Mouse (Mus musculus) thymus, adult 2 months (tissue): ENCODE results near the gene Tspan5. TPM values are rescaled to one million over a fixed set of nuclear protein-coding genes. Genes with fewer than 3 reads are reported as not detected.

Experiments
- DNase-seq: peaks from one replicate; pipeline ENCODE4 v3.0.0; 2021
- H3K27ac ChIP-seq: fragments of 200-500 bp; 2 replicates; pipeline ENCODE4 v1.5.1; 2012; ENCODE audit warnings: low read length, control low read depth; ENCODE audit not compliant: control insufficient read depth, insufficient read depth
- H3K27me3 ChIP-seq: fragments of 200-500 bp; 2 replicates; pipeline ENCODE4 v1.6.1; 2012; ENCODE audit warnings: mild to moderate bottlenecking, low read length, moderate library complexity, mixed read lengths; ENCODE audit not compliant: control insufficient read depth, insufficient read depth
- H3K36me3 ChIP-seq: fragments of 200-500 bp; 2 replicates; pipeline ENCODE4 v1.6.1; 2012; ENCODE audit warnings: mild to moderate bottlenecking, low read length, moderate library complexity; ENCODE audit not compliant: control insufficient read depth, insufficient read depth
- H3K4me1 ChIP-seq: fragments of 200-500 bp; replicated peaks from 2 replicates; pipeline ENCODE4 v1.6.1; 2012; ENCODE audit warnings: low read length; ENCODE audit not compliant: control insufficient read depth, insufficient read depth
- H3K4me3 ChIP-seq: fragments of 200-500 bp; 2 replicates; pipeline ENCODE4 v1.5.1; 2012; ENCODE audit warnings: mild to moderate bottlenecking, low read length, control low read depth, moderate library complexity; ENCODE audit not compliant: control insufficient read depth, insufficient read depth
- CTCF ChIP-seq: fragments of 200-500 bp; IDR thresholded peaks from 2 replicates; pipeline ENCODE4 v1.5.1; 2012; ENCODE audit warnings: mild to moderate bottlenecking, control low read depth, low read length, moderate library complexity, borderline replicate concordance; ENCODE audit not compliant: control insufficient read depth, poor library complexity, insufficient read depth; ENCODE audit errors: extremely low read depth
- POLR2A ChIP-seq: fragments of 200-500 bp; IDR thresholded peaks from 2 replicates; pipeline ENCODE4 v1.6.1; 2012; ENCODE audit warnings: mild to moderate bottlenecking, low read length, control low read depth, moderate library complexity; ENCODE audit not compliant: control insufficient read depth, poor library complexity, insufficient read depth; ENCODE audit errors: extremely low read depth
- WGBS: fragments of 180-500 bp; shearing (Covaris S2); methylation state at CpG from one replicate; pipeline ENCODE4 v1.1.7; 2018; 5-methylcytosine and 5-hydroxymethylcytosine counted together
- polyA plus RNA-seq: library from polyadenylated mRNA; depleted of rRNA; stranded (reverse); fragments of >200 nt; gene quantifications from 2 replicates; pipeline ENCODE4 v1.2.3, GENCODE M21; 2012

Gene Tspan5
- polyA plus RNA-seq, 1 experiment = 15.9 TPM

GRCm38 (mm10) chr3:138845820-138846219 is 103.8 kb downstream of the Tspan5 start:
- 96% methylated on average over 1 of the region's 1 CpGs for WGBS
- Histone ChIP-seq H3K27me3 (no peaks in the 10 kb centered on the region), H3K4me1 (peaks cover 4% of the 10 kb centered on the region), H3K4me3 (no peak overlapping the region), H3K27ac (no peak overlapping the region), H3K36me3 (no peaks in the 10 kb centered on the region)
- no peak for TF ChIP-seq CTCF
- no peak for TF ChIP-seq POLR2A
- DNase-seq = no peak

GRCm38 (mm10) chr3:138847809-138848208 is 105.8 kb downstream of the Tspan5 start:
- no peak for TF ChIP-seq CTCF
- TF ChIP-seq POLR2A = no peak
- Histone ChIP-seq H3K36me3 (no peaks in the 10 kb centered on the region), H3K4me1 (peaks cover 7% of the 10 kb centered on the region), H3K27me3 (no peaks in the 10 kb centered on the region), H3K27ac (no peak overlapping the region), H3K4me3 (no peak overlapping the region)
- no peak for DNase-seq
- 95% methylated on average over 3 of the region's 3 CpGs for WGBS

GRCm38 (mm10) chr3:138849755-138850301 is 107.8 kb downstream of the Tspan5 start:
- no peak for DNase-seq
- no peak overlapping the region for H3K27ac ChIP-seq
- H3K27me3 ChIP-seq = no peaks in the 10 kb centered on the region
- no peaks in the 10 kb centered on the region for H3K36me3 ChIP-seq
- 94% methylated on average over 11 of the region's 11 CpGs for WGBS
- H3K4me3 ChIP-seq = no peak overlapping the region
- 0 out of 2 replicates have a peak, but pooled peaks cover 3% of the 10 kb centered on the region for H3K4me1 ChIP-seq
- TF ChIP-seq CTCF (no peak), POLR2A (no peak)

- no peaks in the 10 kb centered on the region for H3K27me3 ChIP-seq
- 97% methylated on average over 8 of the region's 8 CpGs for WGBS
- no peaks in the 10 kb centered on the region for H3K36me3 ChIP-seq
- no peak for DNase-seq
- no peak overlapping the region for H3K27ac ChIP-seq
- H3K4me3 ChIP-seq = no peak overlapping the region
- H3K4me1 ChIP-seq = peaks cover 6% of the 10 kb centered on the region
- no peak for TF ChIP-seq CTCF
- no peak for TF ChIP-seq POLR2A
These were observed 109.9 kb downstream of the Tspan5 start for GRCm38 (mm10) chr3:138851876-138852275.

DNA sequence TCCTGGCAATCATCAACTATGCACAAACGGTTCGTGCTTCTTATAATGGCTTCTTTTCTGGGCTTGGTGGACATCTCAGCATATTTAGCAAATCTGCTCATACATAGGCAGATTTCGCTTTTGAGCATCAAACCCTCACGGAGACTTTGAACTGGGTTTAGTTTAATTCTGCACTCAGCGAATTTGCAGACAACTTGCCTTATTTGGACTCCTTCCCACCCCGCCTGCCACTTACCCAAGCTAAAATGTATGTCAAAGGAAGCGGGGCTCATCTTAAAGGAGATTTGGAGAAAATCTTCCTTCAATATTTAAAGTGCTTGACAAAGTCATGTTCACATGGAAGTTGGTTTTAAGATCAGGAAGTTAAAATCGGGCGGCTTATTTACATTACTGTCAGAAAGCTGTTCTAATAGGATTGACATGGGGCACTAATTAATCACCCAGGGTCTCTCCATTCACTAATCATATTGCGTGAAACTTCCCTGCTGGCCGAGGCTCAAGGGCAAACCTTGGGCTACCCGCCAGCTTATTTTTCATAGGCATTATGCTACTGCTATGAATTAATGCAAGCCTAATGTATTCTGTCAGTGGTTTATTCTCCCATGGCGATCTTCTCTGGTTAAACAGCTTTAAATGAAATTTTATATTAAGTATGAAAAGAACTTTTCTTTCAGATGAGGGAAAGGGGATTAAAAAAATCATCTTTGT is 111.1 kb downstream of the Tspan5 start:
- TF ChIP-seq POLR2A (no peak), CTCF (no peak)
- no peak for DNase-seq
- Histone ChIP-seq H3K27me3 (no peaks in the 10 kb centered on the region), H3K36me3 (no peaks in the 10 kb centered on the region), H3K4me3 (no peak overlapping the region), H3K27ac (no peak overlapping the region), H3K4me1 (peaks cover 15% of the 10 kb centered on the region)
- WGBS = 93% methylated on average over 13 of the region's 13 CpGs

GRCm38 (mm10) chr3:138853996-138854836 is 112.2 kb downstream of the Tspan5 start:
- H3K27me3 ChIP-seq = no peaks in the 10 kb centered on the region
- no peak overlapping the region for H3K27ac ChIP-seq
- H3K4me1 ChIP-seq = peaks cover 25% of the 10 kb centered on the region
- TF ChIP-seq POLR2A = no peak
- no peak for TF ChIP-seq CTCF
- DNase-seq = no peak
- H3K4me3 ChIP-seq = no peak overlapping the region
- WGBS = 97% methylated on average over 16 of the region's 16 CpGs
- H3K36me3 ChIP-seq = no peaks in the 10 kb centered on the region
